Mouse (Mus musculus) gastrocnemius, adult 2 months (tissue): ENCODE results near the gene Myof. TPM values are rescaled to one million over a fixed set of nuclear protein-coding genes. Genes with fewer than 3 reads are reported as not detected.
A peak's percentile ranks its signal among the peaks of the same experiment; 100 is the strongest.

Source experiments
- DNase-seq: peaks from one replicate; pipeline ENCODE4 v3.0.0; 2022
- H3K27ac ChIP-seq: fragments of 200-600 bp; 2 replicates; pipeline ENCODE4 v1.8.1; 2022; ENCODE audit warnings: mild to moderate bottlenecking
- H3K4me3 ChIP-seq: fragments of 200-600 bp; 2 replicates; pipeline ENCODE4 v1.8.1; 2022; ENCODE audit warnings: mild to moderate bottlenecking, moderate library complexity
- CTCF ChIP-seq: fragments of 200-600 bp; IDR thresholded peaks from 2 replicates; pipeline ENCODE4 v1.8.1; 2022; ENCODE audit warnings: antibody characterized with exemption, mild to moderate bottlenecking, moderate library complexity
- intact Hi-C: fragments of 180-260 bp; cut with DNase I; formaldehyde crosslinking; loops from one replicate; pipeline ENCODE4 v1.15.1; 2025
- total RNA-seq, 2 experiments: library from RNA; stranded (reverse); gene quantifications; 2 replicates each; pipeline ENCODE4 v1.2.3; 2021

Gene Myof
- total RNA-seq, 2 experiments from 2014 or later, result 4.7 to 6.4 TPM

- Histone ChIP-seq H3K27ac (peak overlapping the region; percentile 64), H3K4me3 (no peak overlapping the region)
- intact Hi-C loops, result no loop called here
- peak; percentile 82 for DNase-seq
- no peak for TF ChIP-seq CTCF
Observed at GRCm38 (mm10) chr19:38015180-38015872, 28.1 kb downstream of the Myof start.

- H3K4me3 ChIP-seq, result no peak overlapping the region
- H3K27ac ChIP-seq, result no peak overlapping the region
- intact Hi-C loops, result no loop called here
- TF ChIP-seq CTCF, result no peak
- DNase-seq, result no peak
Observed at GRCm38 (mm10) chr19:38014443-38014842, 28.9 kb downstream of the Myof start.

GRCm38 (mm10) chr19:38011379-38011778 lies 32.0 kb downstream of the Myof start:
- no peak for DNase-seq
- TF ChIP-seq CTCF, result no peak
- intact Hi-C loops, result no loop called here
- no peak overlapping the region for H3K27ac ChIP-seq
- H3K4me3 ChIP-seq, result no peak overlapping the region

- TF ChIP-seq CTCF, result peak; percentile 23; the same call in 1 of the 2 replicates
- Histone ChIP-seq H3K4me3 (no peak overlapping the region), H3K27ac (peak overlapping the region; percentile 78)
- intact Hi-C loops, result no loop called here
- DNase-seq, result peak; percentile 38
Observed at GRCm38 (mm10) chr19:38004809-38005380, 38.5 kb downstream of the Myof start.

- no peak for DNase-seq
- Histone ChIP-seq H3K4me3 (no peak overlapping the region), H3K27ac (peak overlapping the region; percentile 78)
- intact Hi-C loops, result no loop called here
- no peak for TF ChIP-seq CTCF
Observed at GRCm38 (mm10) chr19:38003671-38004521, 39.5 kb downstream of the Myof start.

GRCm38 (mm10) chr19:38002816-38003215 lies 40.6 kb downstream of the Myof start:
- Histone ChIP-seq H3K27ac (no peak overlapping the region), H3K4me3 (no peak overlapping the region)
- intact Hi-C loops, result no loop called here
- no peak for DNase-seq
- no peak for TF ChIP-seq CTCF

- intact Hi-C loops, result no loop called here
- Histone ChIP-seq H3K27ac (no peak overlapping the region), H3K4me3 (no peak overlapping the region)
- no peak for DNase-seq
- no peak for TF ChIP-seq CTCF
Observed at GRCm38 (mm10) chr19:38000990-38001389, 42.4 kb downstream of the Myof start.

- Histone ChIP-seq H3K4me3 (no peak overlapping the region), H3K27ac (no peak overlapping the region)
- intact Hi-C loops, result no loop called here
- no peak for TF ChIP-seq CTCF
- no peak for DNase-seq
Observed at GRCm38 (mm10) chr19:37999941-38000340, 43.4 kb downstream of the Myof start.

- DNase-seq, result no peak
- no peak overlapping the region for H3K27ac ChIP-seq
- no peak overlapping the region for H3K4me3 ChIP-seq
- TF ChIP-seq CTCF, result no peak
- intact Hi-C loops, result no loop called here
Observed at GRCm38 (mm10) chr19:37994301-37994700, 49.1 kb downstream of the Myof start.

- no peak overlapping the region for H3K27ac ChIP-seq
- H3K4me3 ChIP-seq, result no peak overlapping the region
- intact Hi-C loops, result no loop called here
- no peak for TF ChIP-seq CTCF
- DNase-seq, result no peak
Observed at GRCm38 (mm10) chr19:37992184-37992554, 51.2 kb downstream of the Myof start.

GRCm38 (mm10) chr19:37991399-37992183 lies 51.8 kb downstream of the Myof start:
- DNase-seq, result peak; percentile 33
- Histone ChIP-seq H3K27ac (peak overlapping the region; percentile 55), H3K4me3 (peak overlapping the region; percentile 19; the same call in 1 of the 2 replicates)
- TF ChIP-seq CTCF, result no peak
- intact Hi-C loops, result no loop called here

- TF ChIP-seq CTCF, result no peak
- no peak for DNase-seq
- intact Hi-C loops, result no loop called here
Observed at GRCm38 (mm10) chr19:37989971-37990370, 53.4 kb downstream of the Myof start.

GRCm38 (mm10) chr19:37988156-37988555 lies 55.2 kb downstream of the Myof start:
- no peak for DNase-seq
- intact Hi-C loops, result no loop called here
- no peak overlapping the region for H3K4me3 ChIP-seq
- TF ChIP-seq CTCF, result no peak
- H3K27ac ChIP-seq, result no peak overlapping the region

More at GRCm38 (mm10) chr19:37989971-37990370, 53.4 kb downstream of the Myof start:
- Histone ChIP-seq H3K27ac (no peak overlapping the region), H3K4me3 (no peak overlapping the region)
